Comparison of ENCODE assay signal across 14 mouse cellular contexts in the genomic region with DNA sequence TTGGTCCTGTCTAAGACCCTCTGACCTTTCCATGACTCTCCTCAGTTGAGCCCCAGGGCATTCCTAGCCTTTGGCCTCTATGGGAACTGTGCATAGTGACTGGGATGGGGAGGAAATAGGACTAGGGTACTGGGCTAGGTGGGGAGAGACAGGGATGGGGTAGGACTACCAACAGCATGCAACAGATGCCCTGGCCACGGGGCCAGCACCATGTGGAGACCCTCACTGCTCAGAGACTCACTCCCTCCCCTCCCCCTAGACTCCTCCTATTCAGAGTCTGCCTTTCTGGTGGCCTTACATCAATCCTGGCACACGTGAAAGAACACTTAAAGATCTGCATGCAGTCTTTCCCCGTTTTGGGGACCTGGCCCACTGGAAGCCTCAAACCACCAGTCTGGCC. TPM values are rescaled to one million over a fixed set of nuclear protein-coding genes. Genes with fewer than 3 reads are reported as not detected.
DNase-seq lines count a peak whose midpoint lies in the region; ATAC-seq and TF ChIP-seq lines count a peak whose summit lies in the region.
"Had no signal": no experiment of that assay in that cellular context is flagged by ENCODE, and none has a peak within 500 bp of the region (broad histone marks: within the 10 kb centered on the region; RNA-seq: fewer than 3 reads in every experiment).

No protein-coding gene starts in this region.

- H3K9me3 ChIP-seq in hindbrain, embryonic 12.5 days (replicated peaks): no peaks in the 10 kb centered on the region
- H3K9me3 ChIP-seq in hindbrain, embryonic 13.5 days: no peaks in the 10 kb centered on the region
- no peaks in the 10 kb centered on the region; the same call in 1 of the 2 replicates for H3K9me3 ChIP-seq in midbrain, embryonic 13.5 days
- H3K9me3 ChIP-seq in midbrain, postnatal 0 days (ENCODE audit: low read length): no peaks in the 10 kb centered on the region
- no peaks in the 10 kb centered on the region for H3K9me3 ChIP-seq in intestine, embryonic 15.5 days

- no peak; the same call in 1 of the 2 replicates for ATAC-seq in hindbrain, embryonic 12.5 days (ENCODE audit: low FRiP score)
- ATAC-seq in hindbrain, embryonic 13.5 days (ENCODE audit: low FRiP score): no peak
- ATAC-seq in midbrain, embryonic 13.5 days: 0 out of 2 replicates have a peak, but pooled peaks have one; percentile 37
- no peak for ATAC-seq in midbrain, postnatal 0 days (ENCODE audit: low FRiP score)
- no peak for ATAC-seq in intestine, embryonic 15.5 days

- H3K27ac ChIP-seq in hindbrain, embryonic 12.5 days: no peak overlapping the region
- H3K27ac ChIP-seq in hindbrain, embryonic 13.5 days: no peak overlapping the region
- no peak overlapping the region for H3K27ac ChIP-seq in midbrain, embryonic 13.5 days
- H3K27ac ChIP-seq in midbrain, postnatal 0 days (ENCODE audit: low read depth, low read length): no peak overlapping the region
- no peak overlapping the region for H3K27ac ChIP-seq in intestine, embryonic 15.5 days

- H3K9ac ChIP-seq in hindbrain, embryonic 12.5 days: no peak overlapping the region
- no peak overlapping the region for H3K9ac ChIP-seq in hindbrain, embryonic 13.5 days
- no peak overlapping the region for H3K9ac ChIP-seq in midbrain, embryonic 13.5 days (replicated peaks)
- H3K9ac ChIP-seq in midbrain, postnatal 0 days (replicated peaks; ENCODE audit: low read length, poor library complexity, severe bottlenecking): no peak overlapping the region
- no peak overlapping the region for H3K9ac ChIP-seq in intestine, embryonic 15.5 days

- DNase-seq in midbrain, postnatal 0 days (ENCODE audit: low spot score): no peak
- no peak for DNase-seq in right cerebral cortex, adult 2 months (ENCODE audit: low spot score in 2 of 2)
- no peak for DNase-seq in retina, postnatal 1 day
- DNase-seq: left cerebral cortex, postnatal 4 days had no signal

- H3K4me1 ChIP-seq in hindbrain, embryonic 12.5 days: peaks cover 18% of the 10 kb centered on the region
- peaks cover 23% of the 10 kb centered on the region for H3K4me1 ChIP-seq in hindbrain, embryonic 13.5 days (replicated peaks)
- H3K4me1 ChIP-seq in midbrain, embryonic 13.5 days (replicated peaks): peaks cover 24% of the 10 kb centered on the region
- no peaks in the 10 kb centered on the region for H3K4me1 ChIP-seq in midbrain, postnatal 0 days (ENCODE audit: insufficient read depth, low read length)
- peaks cover 9% of the 10 kb centered on the region for H3K4me1 ChIP-seq in intestine, embryonic 15.5 days (replicated peaks)

- peaks cover 50% of the 10 kb centered on the region for H3K27me3 ChIP-seq in hindbrain, embryonic 12.5 days
- H3K27me3 ChIP-seq in hindbrain, embryonic 13.5 days: peaks cover 53% of the 10 kb centered on the region
- peaks cover 43% of the 10 kb centered on the region for H3K27me3 ChIP-seq in midbrain, embryonic 13.5 days
- no peaks in the 10 kb centered on the region for H3K27me3 ChIP-seq in midbrain, postnatal 0 days (ENCODE audit: insufficient read depth, low read length)
- peaks cover 47% of the 10 kb centered on the region for H3K27me3 ChIP-seq in intestine, embryonic 15.5 days (replicated peaks)

- no peak for TF ChIP-seq CTCF in midbrain, postnatal 0 days (IDR thresholded peaks at IDR 0.05)

- WGBS in hindbrain, embryonic 12.5 days: 26% methylated on average over 3 of the region's 3 CpGs
- WGBS in hindbrain, embryonic 13.5 days: 32% methylated on average over 3 of the region's 3 CpGs
- 27% methylated on average over 3 of the region's 3 CpGs for WGBS in midbrain, embryonic 13.5 days
- 45% methylated on average over 3 of the region's 3 CpGs for WGBS in midbrain, postnatal 0 days
- WGBS in intestine, embryonic 15.5 days: 35% methylated on average over 3 of the region's 3 CpGs

- H3K4me3 ChIP-seq in hindbrain, embryonic 12.5 days: no peak overlapping the region
- no peak overlapping the region for H3K4me3 ChIP-seq in hindbrain, embryonic 13.5 days
- no peak overlapping the region for H3K4me3 ChIP-seq in midbrain, embryonic 13.5 days (replicated peaks)
- H3K4me3 ChIP-seq in midbrain, postnatal 0 days (ENCODE audit: low read depth, low read length): no peak overlapping the region
- H3K4me3 ChIP-seq in intestine, embryonic 15.5 days (replicated peaks): 0 out of 2 replicates have a peak overlapping the region, but pooled peaks have one; percentile 41
- H3K4me3 ChIP-seq: erythroblast, embryonic 14.5 days had no signal

- H3K36me3 ChIP-seq in hindbrain, embryonic 12.5 days: peaks cover 43% of the 10 kb centered on the region
- H3K36me3 ChIP-seq in hindbrain, embryonic 13.5 days: peaks cover 82% of the 10 kb centered on the region
- peaks cover 69% of the 10 kb centered on the region for H3K36me3 ChIP-seq in midbrain, embryonic 13.5 days
- peaks cover 22% of the 10 kb centered on the region; the same call in 1 of the 2 replicates for H3K36me3 ChIP-seq in midbrain, postnatal 0 days (ENCODE audit: insufficient read depth, low read length)
- H3K36me3 ChIP-seq in intestine, embryonic 15.5 days: no peaks in the 10 kb centered on the region
- H3K36me3 ChIP-seq: G1E had no signal

- H3K4me2 ChIP-seq in hindbrain, embryonic 12.5 days (replicated peaks): peak overlapping the region; percentile 48; the same call in 1 of the 2 replicates
- H3K4me2 ChIP-seq in hindbrain, embryonic 13.5 days: no peak overlapping the region
- H3K4me2 ChIP-seq in midbrain, embryonic 13.5 days (replicated peaks): no peak overlapping the region
- H3K4me2 ChIP-seq in midbrain, postnatal 0 days (ENCODE audit: low read depth, low read length, poor library complexity, severe bottlenecking): no peak overlapping the region
- H3K4me2 ChIP-seq in intestine, embryonic 15.5 days (replicated peaks): peak overlapping the region; percentile 81; the same call in 1 of the 2 replicates

RNA-seq across cellular contexts. Expression of a gene that starts 12.7 kb away (rescaled TPM):
- 26.0 and 30.7 TPM in 2 replicates for polyA plus RNA-seq in hindbrain, embryonic 12.5 days (2016; fragmentation: Nextera tagmentation; extraction: Ambion mirVana)
- 6.5 and 6.9 TPM in 2 replicates for polyA plus RNA-seq in hindbrain, embryonic 13.5 days (2015; fragmentation: Nextera tagmentation; extraction: Ambion mirVana)
- 5.1 and 5.8 TPM in 2 replicates for polyA plus RNA-seq in midbrain, embryonic 13.5 days (2015; fragmentation: Nextera tagmentation; extraction: Ambion mirVana)
- 167 and 170 TPM in 2 replicates for total RNA-seq in midbrain, postnatal 0 days (2014; rRNA removed)
- polyA plus RNA-seq in midbrain, postnatal 0 days (2015; fragmentation: Nextera tagmentation; extraction: Ambion mirVana): 21.7 and 23.0 TPM in 2 replicates
- 0.53 and 0.82 TPM in 2 replicates for polyA plus RNA-seq in intestine, embryonic 15.5 days (2015; fragmentation: Nextera tagmentation; extraction: Ambion mirVana)
- polyA plus RNA-seq: erythroblast, embryonic 14.5 days; G1E had no signal

RNA-seq across cellular contexts. Expression of a gene that starts 29.5 kb away (rescaled TPM):
- polyA plus RNA-seq in hindbrain, embryonic 12.5 days (2016; fragmentation: Nextera tagmentation; extraction: Ambion mirVana): 2.5 and 2.9 TPM in 2 replicates
- polyA plus RNA-seq in hindbrain, embryonic 13.5 days (2015; fragmentation: Nextera tagmentation; extraction: Ambion mirVana): 18.7 and 20.8 TPM in 2 replicates
- polyA plus RNA-seq in midbrain, embryonic 13.5 days (2015; fragmentation: Nextera tagmentation; extraction: Ambion mirVana): 8.9 and 10.0 TPM in 2 replicates
- total RNA-seq in midbrain, postnatal 0 days (2014; rRNA removed): 84.6 and 90.6 TPM in 2 replicates
- 213 and 233 TPM in 2 replicates for polyA plus RNA-seq in midbrain, postnatal 0 days (2015; fragmentation: Nextera tagmentation; extraction: Ambion mirVana)
- 0.24 and 0.42 TPM in 2 replicates for polyA plus RNA-seq in intestine, embryonic 15.5 days (2015; fragmentation: Nextera tagmentation; extraction: Ambion mirVana)
- total RNA-seq: G1E had no signal
- polyA plus RNA-seq: erythroblast, embryonic 14.5 days; G1E had no signal

RNA-seq across cellular contexts. Expression of a gene that starts 35.7 kb away (rescaled TPM):
- polyA plus RNA-seq in hindbrain, embryonic 12.5 days (2016; fragmentation: Nextera tagmentation; extraction: Ambion mirVana): not detected in 2 replicates
- 0.08 and 0.14 TPM in 2 replicates for polyA plus RNA-seq in hindbrain, embryonic 13.5 days (2015; fragmentation: Nextera tagmentation; extraction: Ambion mirVana)
- polyA plus RNA-seq in midbrain, embryonic 13.5 days (2015; fragmentation: Nextera tagmentation; extraction: Ambion mirVana): 0.15 TPM in 2 replicates
- total RNA-seq in midbrain, postnatal 0 days (2014; rRNA removed): 0.33 and 0.52 TPM in 2 replicates
- polyA plus RNA-seq in midbrain, postnatal 0 days (2015; fragmentation: Nextera tagmentation; extraction: Ambion mirVana): 0.65 and 0.84 TPM in 2 replicates
- polyA plus RNA-seq in intestine, embryonic 15.5 days (2015; fragmentation: Nextera tagmentation; extraction: Ambion mirVana): 32.2 and 37.2 TPM in 2 replicates
- total RNA-seq: G1E had no signal
- polyA plus RNA-seq: adrenal gland, adult 2 months; erythroblast, embryonic 14.5 days; G1E had no signal

RNA-seq across cellular contexts. Expression of a gene that starts 43.2 kb away (rescaled TPM):
- 95.6 and 98.0 TPM in 2 replicates for polyA plus RNA-seq in hindbrain, embryonic 12.5 days (2016; fragmentation: Nextera tagmentation; extraction: Ambion mirVana)
- 86.8 and 87.6 TPM in 2 replicates for polyA plus RNA-seq in hindbrain, embryonic 13.5 days (2015; fragmentation: Nextera tagmentation; extraction: Ambion mirVana)
- polyA plus RNA-seq in midbrain, embryonic 13.5 days (2015; fragmentation: Nextera tagmentation; extraction: Ambion mirVana): 93.7 and 109 TPM in 2 replicates
- total RNA-seq in midbrain, postnatal 0 days (2014; rRNA removed): 67.6 and 71.2 TPM in 2 replicates
- polyA plus RNA-seq in midbrain, postnatal 0 days (2015; fragmentation: Nextera tagmentation; extraction: Ambion mirVana): 51.7 and 52.0 TPM in 2 replicates
- 77.9 and 78.3 TPM in 2 replicates for polyA plus RNA-seq in intestine, embryonic 15.5 days (2015; fragmentation: Nextera tagmentation; extraction: Ambion mirVana)

RNA-seq across cellular contexts. Expression of a gene that starts 46.9 kb away (rescaled TPM):
- polyA plus RNA-seq in hindbrain, embryonic 12.5 days (2016; fragmentation: Nextera tagmentation; extraction: Ambion mirVana): not detected in 2 replicates
- not detected in 2 replicates for polyA plus RNA-seq in hindbrain, embryonic 13.5 days (2015; fragmentation: Nextera tagmentation; extraction: Ambion mirVana)
- not detected in 2 replicates for polyA plus RNA-seq in midbrain, embryonic 13.5 days (2015; fragmentation: Nextera tagmentation; extraction: Ambion mirVana)
- total RNA-seq in midbrain, postnatal 0 days (2014; rRNA removed): not detected in 2 replicates
- not detected in 2 replicates for polyA plus RNA-seq in midbrain, postnatal 0 days (2015; fragmentation: Nextera tagmentation; extraction: Ambion mirVana)
- not detected in 2 replicates for polyA plus RNA-seq in intestine, embryonic 15.5 days (2015; fragmentation: Nextera tagmentation; extraction: Ambion mirVana)
- total RNA-seq: adrenal gland, adult 2 months; gastrocnemius, postnatal 4 days; left cerebral cortex, postnatal 4 days had no signal
- polyA plus RNA-seq: adrenal gland, adult 2 months; erythroblast, embryonic 14.5 days; G1E; large intestine, adult 2 months; neural tube, embryonic 11.5 days had no signal

Comparison
In these comparisons a context has a peak if more than half of its experiments do, and no peak if none do; other contexts are left out.
1. H3K4me2 ChIP-seq: peak in hindbrain, embryonic 12.5 days (single experiment) and intestine, embryonic 15.5 days (single experiment); none in hindbrain, embryonic 13.5 days (single experiment), midbrain, embryonic 13.5 days (single experiment) and midbrain, postnatal 0 days (single experiment).
2. RNA of a gene that starts 35.7 kb away (polyA plus RNA-seq): 32.2 to 37.2 TPM in intestine, embryonic 15.5 days; 0.65 to 0.84 TPM in midbrain, postnatal 0 days, 0.15 TPM in midbrain, embryonic 13.5 days, 0.08 to 0.14 TPM in hindbrain, embryonic 13.5 days and not detected in hindbrain, embryonic 12.5 days; every median in the first group is over 10 times any median in the second.